Mouse (Mus musculus): ENCODE results near the gene Zdbf2.

DNA sequence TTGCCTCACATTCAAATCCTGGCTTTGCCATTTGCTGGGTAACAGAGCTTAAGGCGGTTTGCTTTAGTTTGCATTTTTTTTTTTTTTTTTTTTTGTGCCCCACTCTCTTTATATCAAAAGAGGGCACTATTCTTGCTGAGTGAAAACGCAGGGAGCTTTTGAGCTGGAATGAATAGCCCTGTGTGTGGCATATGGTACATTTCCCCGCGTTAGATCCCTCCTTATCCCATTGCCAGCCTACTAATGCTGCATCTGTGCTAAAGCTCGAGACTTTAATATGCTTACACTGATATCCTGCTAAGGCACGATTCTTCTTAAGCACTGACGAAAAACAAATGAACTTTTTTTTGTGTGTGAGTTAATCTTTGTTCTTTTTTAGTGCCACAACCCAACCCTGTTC lies 20.9 kb downstream of the Zdbf2 start:
- TF ChIP-seq CHD2 (IDR thresholded peaks at IDR 0.05; ENCODE audit: low read depth, low read length) (no peak), HCFC1 (IDR thresholded peaks at IDR 0.05; ENCODE audit: borderline replicate concordance, insufficient read depth, low read length) (no peak), ZC3H11A (IDR thresholded peaks at IDR 0.05; ENCODE audit: borderline replicate concordance, low read depth, low read length) (no peak), MAFK (IDR thresholded peaks at IDR 0.05; ENCODE audit: insufficient read depth, low read depth, low read length) (no peak), ZNF384 (IDR thresholded peaks at IDR 0.05; ENCODE audit: low read depth, low read length) (0 out of 2 replicates have a peak, but pooled peaks have one; percentile 51)
